Mouse (Mus musculus) forebrain, embryonic 11.5 days (tissue): Measurements from ENCODE around the gene Cmbl. TPM values are rescaled to one million over a fixed set of nuclear protein-coding genes. Genes with fewer than 3 reads are reported as not detected.
"Not testable (repeated sequence)": the region's sequence is repeated elsewhere in the genome, so short reads cannot be mapped to it uniquely, and the experiment has no call there.

Experiments used
- ATAC-seq: fragments of 200-750 bp; cut with Nextera tagmentation; replicated peaks from 2 replicates; pipeline ENCODE4 v1.8.0; 2017; ENCODE audit warnings: moderate TSS enrichment; ENCODE audit not compliant: low FRiP score
- DNase-seq: peaks from one replicate; pipeline ENCODE4 v3.0.0-alpha.2; 2017; ENCODE audit warnings: low spot score
- H3K27ac ChIP-seq: fragments of 300-500 bp; sonication (generic); 2 replicates; pipeline ENCODE4 v1.5.1; 2014; ENCODE audit warnings: low read depth, low read length
- H3K27me3 ChIP-seq: fragments of 300-500 bp; sonication (generic); 2 replicates; pipeline ENCODE4 v1.6.1; 2014; ENCODE audit warnings: mild to moderate bottlenecking, low read length, mixed read lengths; ENCODE audit not compliant: control insufficient read depth, insufficient read depth
- H3K36me3 ChIP-seq: fragments of 300-500 bp; sonication (generic); 2 replicates; pipeline ENCODE4 v1.6.1; 2014; ENCODE audit warnings: mild to moderate bottlenecking, low read length, moderate library complexity, mixed read lengths; ENCODE audit not compliant: control insufficient read depth, insufficient read depth
- H3K4me1 ChIP-seq: fragments of 300-500 bp; sonication (generic); replicated peaks from 2 replicates; pipeline ENCODE4 v1.6.1; 2014; ENCODE audit warnings: low read length, mixed read lengths; ENCODE audit not compliant: control insufficient read depth, insufficient read depth
- H3K4me2 ChIP-seq: fragments of 300-500 bp; sonication (generic); 2 replicates; pipeline ENCODE4 v1.6.1; 2014; ENCODE audit warnings: low read depth, mild to moderate bottlenecking, low read length, moderate library complexity, mixed read lengths; ENCODE audit not compliant: severe bottlenecking
- H3K4me3 ChIP-seq: fragments of 300-500 bp; sonication (generic); 2 replicates; pipeline ENCODE4 v1.5.1; 2014; ENCODE audit warnings: low read depth, low read length
- H3K9ac ChIP-seq: fragments of 300-500 bp; sonication (generic); 2 replicates; pipeline ENCODE4 v1.6.1; 2014; ENCODE audit warnings: low read length
- H3K9me3 ChIP-seq: fragments of 300-500 bp; sonication (generic); 2 replicates; pipeline ENCODE4 v1.6.1; 2016; ENCODE audit warnings: low read length, mixed read lengths; ENCODE audit not compliant: control insufficient read depth
- WGBS: fragments of 180-500 bp; shearing (Covaris S2); extraction: QIAGEN DNeasy Blood & Tissue Kit; methylation state at CpG from one replicate; pipeline ENCODE4 v1.1.7; 2014; 5-methylcytosine and 5-hydroxymethylcytosine counted together
- polyA plus RNA-seq: library from polyadenylated mRNA; unstranded; fragments of >200 nt; fragmentation: Nextera tagmentation; extraction: Ambion mirVana; gene quantifications from 2 replicates; pipeline ENCODE4 v1.2.1, GENCODE M21; 2014

Cmbl gene
- polyA plus RNA-seq, 1 experiment from 2014 or later, result 1.0 TPM

DNA sequence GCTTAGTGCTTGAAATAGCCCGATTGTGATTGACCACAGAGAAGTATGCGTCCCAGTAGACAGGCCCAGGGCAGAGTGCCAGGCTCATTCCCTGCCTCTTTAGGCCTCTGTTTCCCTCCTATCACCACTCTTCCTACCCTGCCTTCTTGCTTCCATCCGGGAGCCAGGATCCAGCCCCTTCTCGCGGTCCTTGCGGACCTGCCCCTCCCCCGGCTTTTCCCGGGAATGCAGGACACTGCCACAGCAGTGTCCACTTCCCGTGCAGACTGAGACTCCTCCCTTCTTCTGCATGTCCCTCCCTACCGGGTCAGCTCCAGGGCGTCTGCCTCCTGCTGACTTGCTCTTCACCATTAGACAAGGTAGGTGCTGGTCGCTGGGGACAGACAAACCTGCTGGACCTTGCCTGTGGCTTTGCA lies 3.4 kb downstream of the Cmbl start:
- no peak overlapping the region for H3K9ac ChIP-seq
- no peaks in the 10 kb centered on the region for H3K4me1 ChIP-seq
- H3K4me3 ChIP-seq, result no peak overlapping the region
- ATAC-seq (no peak), DNase-seq (no peak)
- H3K27ac ChIP-seq, result no peak overlapping the region
- H3K4me2 ChIP-seq, result no peak overlapping the region
- H3K36me3 ChIP-seq, result no peaks in the 10 kb centered on the region
- WGBS, result 22% methylated on average over 12 of the region's 12 CpGs
- no peaks in the 10 kb centered on the region for H3K9me3 ChIP-seq
- H3K27me3 ChIP-seq, result no peaks in the 10 kb centered on the region

GRCm38 (mm10) chr15:31569325-31570022 lies 4.3 kb downstream of the Cmbl start:
- no peaks in the 10 kb centered on the region for H3K4me1 ChIP-seq
- ATAC-seq (no peak), DNase-seq (no peak)
- H3K9ac ChIP-seq, result no peak overlapping the region
- H3K4me3 ChIP-seq, result no peak overlapping the region
- H3K36me3 ChIP-seq, result no peaks in the 10 kb centered on the region
- H3K27me3 ChIP-seq, result no peaks in the 10 kb centered on the region
- no peak overlapping the region for H3K27ac ChIP-seq
- no peaks in the 10 kb centered on the region for H3K9me3 ChIP-seq
- WGBS, result 80% methylated on average over 9 of the region's 9 CpGs
- H3K4me2 ChIP-seq, result no peak overlapping the region

- no peak for DNase-seq
- no peaks in the 10 kb centered on the region for H3K36me3 ChIP-seq
- 90% methylated on average over 8 of the region's 8 CpGs for WGBS
These were observed 5.8 kb downstream of the Cmbl start for GRCm38 (mm10) chr15:31570959-31571358.

GRCm38 (mm10) chr15:31571906-31572722 lies 6.9 kb downstream of the Cmbl start:
- Histone ChIP-seq H3K4me3 (no peak overlapping the region), H3K4me2 (no peak overlapping the region), H3K9me3 (no peaks in the 10 kb centered on the region), H3K27me3 (no peaks in the 10 kb centered on the region), H3K4me1 (no peaks in the 10 kb centered on the region), H3K27ac (no peak overlapping the region), H3K9ac (no peak overlapping the region), H3K36me3 (no peaks in the 10 kb centered on the region)
- ATAC-seq, result no peak
- DNase-seq, result no peak
- 93% methylated on average over 16 of the region's 16 CpGs for WGBS

More at GRCm38 (mm10) chr15:31570959-31571358, 5.8 kb downstream of the Cmbl start:
- no peak overlapping the region for H3K4me3 ChIP-seq
- H3K4me1 ChIP-seq, result no peaks in the 10 kb centered on the region
- no peaks in the 10 kb centered on the region for H3K9me3 ChIP-seq
- H3K27me3 ChIP-seq, result no peaks in the 10 kb centered on the region
- H3K9ac ChIP-seq, result no peak overlapping the region
- no peak overlapping the region for H3K27ac ChIP-seq
- no peak for ATAC-seq
- H3K4me2 ChIP-seq, result no peak overlapping the region

- Histone ChIP-seq H3K9ac (no peak overlapping the region), H3K27me3 (no peaks in the 10 kb centered on the region), H3K4me3 (no peak overlapping the region), H3K4me2 (no peak overlapping the region), H3K27ac (no peak overlapping the region), H3K9me3 (no peaks in the 10 kb centered on the region), H3K4me1 (no peaks in the 10 kb centered on the region), H3K36me3 (no peaks in the 10 kb centered on the region)
- WGBS, result 85% methylated on average over 4 of the region's 4 CpGs
- no peak for ATAC-seq
- no peak for DNase-seq
These were observed 8.1 kb downstream of the Cmbl start for GRCm38 (mm10) chr15:31573287-31573686.

DNA sequence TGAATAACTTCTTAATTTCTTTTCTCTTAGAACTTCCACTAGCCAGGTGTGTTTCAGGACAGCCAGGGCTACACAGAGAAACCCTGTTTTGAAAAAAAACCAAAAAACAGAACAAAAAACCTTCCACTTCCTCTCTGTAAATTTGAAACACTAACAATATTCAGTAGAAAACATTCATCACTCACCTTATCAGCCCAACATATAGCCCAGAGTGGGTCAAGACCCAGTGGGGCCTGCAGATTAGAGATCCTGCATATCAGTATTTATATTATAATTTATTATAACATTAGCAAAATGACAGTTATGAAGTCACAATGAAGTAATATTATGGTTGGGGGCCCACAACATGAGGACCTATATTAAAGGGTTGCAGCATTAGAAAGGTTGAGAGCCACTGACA lies 8.5 kb downstream of the Cmbl start:
- no peaks in the 10 kb centered on the region for H3K4me1 ChIP-seq
- no peak overlapping the region for H3K27ac ChIP-seq
- H3K36me3 ChIP-seq, result no peaks in the 10 kb centered on the region
- H3K27me3 ChIP-seq, result no peaks in the 10 kb centered on the region
- DNase-seq (no peak), ATAC-seq (no peak)
- no peaks in the 10 kb centered on the region for H3K9me3 ChIP-seq
- no peak overlapping the region for H3K4me3 ChIP-seq
- H3K4me2 ChIP-seq, result no peak overlapping the region
- H3K9ac ChIP-seq, result no peak overlapping the region

GRCm38 (mm10) chr15:31576076-31576475 lies 10.9 kb downstream of the Cmbl start:
- Histone ChIP-seq H3K4me2 (no peak overlapping the region), H3K4me1 (no peaks in the 10 kb centered on the region), H3K36me3 (no peaks in the 10 kb centered on the region), H3K27me3 (no peaks in the 10 kb centered on the region), H3K9me3 (no peaks in the 10 kb centered on the region), H3K9ac (no peak overlapping the region), H3K27ac (no peak overlapping the region), H3K4me3 (no peak overlapping the region)
- no peak for ATAC-seq
- no peak for DNase-seq
- 77% methylated on average over 5 of the region's 5 CpGs for WGBS

- 91% methylated on average over 2 of the region's 2 CpGs for WGBS
- DNase-seq, result not testable (repeated sequence)
These were observed 15.9 kb downstream of the Cmbl start for GRCm38 (mm10) chr15:31581086-31581485.

More at GRCm38 (mm10) chr15:31581086-31581485, 15.9 kb downstream of the Cmbl start:
- H3K4me3 ChIP-seq, ATAC-seq, H3K27me3 ChIP-seq, H3K9me3 ChIP-seq, H3K27ac ChIP-seq, H3K36me3 ChIP-seq, H3K9ac ChIP-seq, H3K4me1 ChIP-seq, H3K4me2 ChIP-seq: not testable (repeated sequence)
